Mouse (Mus musculus) brain, embryonic 14.5 days (tissue): Measurements from ENCODE around the gene Fxyd7.

Source experiments
- CTCF ChIP-seq: fragments of 200-500 bp; IDR thresholded peaks from 2 replicates; pipeline ENCODE4 v1.5.1; 2012; ENCODE audit warnings: inconsistent platforms, mild to moderate bottlenecking, moderate library complexity, borderline replicate concordance; ENCODE audit not compliant: insufficient read depth, insufficient read length; ENCODE audit errors: extremely low read depth
- POLR2A ChIP-seq: fragments of 200-500 bp; IDR thresholded peaks from 2 replicates; pipeline ENCODE4 v1.6.1; 2012; ENCODE audit warnings: mild to moderate bottlenecking, inconsistent platforms, borderline replicate concordance; ENCODE audit not compliant: poor library complexity, insufficient read depth, insufficient read length, severe bottlenecking; ENCODE audit errors: extremely low read depth

- TF ChIP-seq CTCF (no peak), POLR2A (no peak)
These were observed 8.8 kb upstream of the Fxyd7 start for GRCm38 (mm10) chr7:31059919-31060620.
